Mouse (Mus musculus) forebrain, embryonic 13.5 days (tissue): ENCODE measurements around the gene Sv2c. TPM values are rescaled to one million over a fixed set of nuclear protein-coding genes. Genes with fewer than 3 reads are reported as not detected.

Experiments
- ATAC-seq: fragments of 200-750 bp; cut with Nextera tagmentation; 2 replicates; pipeline ENCODE4 v1.8.0; 2017
- H3K27ac ChIP-seq: fragments of 300-500 bp; sonication (generic); 2 replicates; pipeline ENCODE4 v1.5.1; 2015; ENCODE audit warnings: inconsistent platforms, mild to moderate bottlenecking, moderate library complexity
- H3K27me3 ChIP-seq: fragments of 300-500 bp; sonication (generic); 2 replicates; pipeline ENCODE4 v1.6.1; 2015; ENCODE audit warnings: mild to moderate bottlenecking, inconsistent platforms
- H3K36me3 ChIP-seq: fragments of 300-500 bp; sonication (generic); 2 replicates; pipeline ENCODE4 v1.6.1; 2015; ENCODE audit warnings: mild to moderate bottlenecking, inconsistent platforms; ENCODE audit not compliant: poor library complexity, severe bottlenecking
- H3K4me1 ChIP-seq: fragments of 300-500 bp; sonication (generic); 2 replicates; pipeline ENCODE4 v1.6.1; 2015; ENCODE audit warnings: inconsistent platforms
- H3K4me2 ChIP-seq: fragments of 300-500 bp; sonication (generic); 2 replicates; pipeline ENCODE4 v1.6.1; 2015; ENCODE audit warnings: inconsistent platforms, mild to moderate bottlenecking, moderate library complexity
- H3K4me3 ChIP-seq: fragments of 300-500 bp; sonication (generic); 2 replicates; pipeline ENCODE4 v1.5.1; 2015; ENCODE audit warnings: mild to moderate bottlenecking, inconsistent platforms
- H3K9ac ChIP-seq: fragments of 300-500 bp; sonication (generic); 2 replicates; pipeline ENCODE4 v1.6.1; 2015; ENCODE audit warnings: mild to moderate bottlenecking, inconsistent platforms
- H3K9me3 ChIP-seq: fragments of 300-500 bp; sonication (generic); replicated peaks from 2 replicates; pipeline ENCODE4 v1.6.1; 2016; ENCODE audit warnings: inconsistent platforms
- WGBS: fragments of 180-500 bp; shearing (Covaris S2); methylation state at CpG from one replicate; pipeline ENCODE4 v1.1.7; 2015; 5-methylcytosine and 5-hydroxymethylcytosine counted together
- polyA plus RNA-seq: library from polyadenylated mRNA; unstranded; fragments of >200 nt; fragmentation: Nextera tagmentation; extraction: Ambion mirVana; gene quantifications from 2 replicates; pipeline ENCODE4 v1.2.1, GENCODE M21; 2015

The Sv2c gene
- 1.2 and 1.9 TPM in 2 replicates for polyA plus RNA-seq

DNA sequence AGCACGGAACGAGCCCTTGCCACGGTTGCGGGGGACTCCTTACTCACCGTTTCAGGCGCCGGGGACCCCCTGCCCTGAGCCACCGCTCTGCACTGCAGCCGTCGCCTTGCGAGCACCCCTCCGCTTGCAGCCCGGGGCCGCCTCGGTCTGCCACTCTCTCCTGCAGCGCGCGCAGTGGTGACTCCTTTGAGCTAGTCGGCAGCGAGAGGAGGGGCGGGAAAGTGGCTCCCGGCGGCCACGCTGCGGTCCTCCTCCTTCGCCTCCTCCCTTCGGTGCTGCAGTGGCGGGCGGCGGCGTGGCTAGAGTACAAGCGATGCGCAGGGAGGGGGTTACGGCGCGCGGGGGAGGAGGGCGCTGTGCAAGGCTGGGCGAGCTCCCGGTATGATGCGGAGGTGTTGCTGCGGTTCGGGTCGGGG is at the start of gene Sv2c:
TSS of gene Sv2c (minus strand) at position 177 of the 416 bp plus-strand sequence.
- WGBS = under 1% methylated on average over 29 of the region's 44 CpGs

DNA sequence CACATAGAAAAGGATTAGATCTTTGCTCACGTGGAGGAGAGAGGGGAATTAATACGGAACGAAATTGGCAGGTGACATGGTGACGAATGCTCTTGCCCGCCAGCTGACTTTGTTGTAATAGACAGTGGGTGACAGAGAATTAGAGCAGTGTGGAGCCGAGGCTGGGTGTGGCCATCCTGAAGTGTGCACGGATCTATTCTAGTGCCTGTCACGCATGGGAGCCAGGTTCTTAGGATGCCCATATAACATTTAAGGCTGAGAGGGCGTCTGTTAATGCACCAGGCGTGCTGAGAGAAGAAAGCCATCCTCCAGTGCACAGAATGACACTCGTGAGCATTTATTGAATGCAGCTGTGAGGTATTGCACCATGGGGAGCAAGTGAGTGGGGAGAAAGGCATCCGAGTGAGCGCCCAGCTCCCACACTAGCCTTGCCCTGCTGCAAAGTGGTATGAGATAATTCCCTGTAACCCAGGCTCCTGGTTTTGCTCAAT is 48.3 kb upstream of the Sv2c start:
- ATAC-seq = no peak
- WGBS = 67% methylated on average over 13 of the region's 13 CpGs
- Histone ChIP-seq H3K9me3 (no peaks in the 10 kb centered on the region), H3K4me1 (peaks cover 2% of the 10 kb centered on the region), H3K9ac (no peak overlapping the region), H3K27ac (no peak overlapping the region), H3K36me3 (no peaks in the 10 kb centered on the region), H3K27me3 (no peaks in the 10 kb centered on the region), H3K4me3 (no peak overlapping the region), H3K4me2 (no peak overlapping the region)

More for the DNA sequence above, at the start of gene Sv2c:
- peaks cover 58% of the 10 kb centered on the region for H3K27me3 ChIP-seq
- H3K9ac ChIP-seq = peak within 1 kb of the TSS; percentile 62
- no peaks in the 10 kb centered on the region for H3K36me3 ChIP-seq
- peaks cover 34% of the 10 kb centered on the region for H3K4me1 ChIP-seq
- H3K4me2 ChIP-seq = peak within 1 kb of the TSS; percentile 97
- no peaks in the 10 kb centered on the region for H3K9me3 ChIP-seq
- peak; percentile 77 for ATAC-seq
- peak within 1 kb of the TSS; percentile 50 for H3K4me3 ChIP-seq
- no peak within 1 kb of the TSS for H3K27ac ChIP-seq

DNA sequence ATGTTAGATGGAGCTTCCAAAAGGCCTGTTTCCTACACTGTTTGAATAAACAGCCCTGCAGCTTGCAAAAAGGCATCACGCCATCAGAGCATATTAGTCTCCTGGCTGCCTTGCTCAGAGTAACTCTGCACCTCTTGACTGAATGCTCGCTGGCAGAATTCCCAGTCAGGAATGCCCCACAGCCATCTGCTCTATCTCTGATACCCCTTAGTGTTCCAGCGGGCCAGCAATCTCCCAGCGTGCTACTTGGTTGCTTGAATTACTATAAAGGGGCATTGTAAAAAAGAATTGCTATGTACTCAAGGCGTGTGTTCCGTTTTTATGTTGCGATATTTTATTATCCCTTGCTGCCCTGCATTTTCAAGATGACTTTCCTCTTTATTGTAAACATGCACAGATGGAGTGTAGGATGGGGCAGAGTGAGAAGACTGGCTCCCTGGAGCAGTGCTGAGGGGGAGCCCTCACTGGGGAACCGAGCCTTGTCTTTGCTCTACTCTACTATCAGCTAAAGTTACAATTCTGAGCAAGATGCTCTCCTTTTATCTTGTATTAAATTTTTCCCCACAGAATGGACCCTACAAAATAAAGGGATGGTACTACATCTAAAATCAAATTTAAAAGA is 43.3 kb upstream of the Sv2c start:
- H3K27ac ChIP-seq = peak overlapping the region; percentile 81

DNA sequence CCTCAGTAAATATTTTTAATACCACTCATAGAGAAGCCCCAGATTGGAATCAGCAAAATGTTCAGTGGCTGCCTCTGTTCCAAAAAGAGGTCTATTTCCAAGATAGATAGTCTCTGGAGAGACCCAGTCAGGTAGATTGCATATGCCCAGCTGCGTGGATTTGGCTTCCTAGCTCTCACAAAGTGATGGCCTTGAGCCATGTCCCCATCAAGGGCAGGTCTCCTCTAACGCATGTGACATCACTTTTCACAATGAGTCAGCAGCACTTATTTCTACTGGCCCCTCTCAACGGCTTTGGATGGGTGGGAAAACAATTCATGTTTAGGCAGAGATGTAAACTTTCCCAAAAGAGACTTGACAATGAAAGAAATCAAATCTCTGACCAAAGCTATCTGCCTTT is 41.3 kb upstream of the Sv2c start:
- H3K4me3 ChIP-seq = no peak overlapping the region
- no peak for ATAC-seq
- WGBS = 73% methylated on average over 3 of the region's 3 CpGs
- peaks cover 25% of the 10 kb centered on the region for H3K4me1 ChIP-seq
- no peaks in the 10 kb centered on the region for H3K27me3 ChIP-seq
- H3K9ac ChIP-seq = no peak overlapping the region
- H3K4me2 ChIP-seq = no peak overlapping the region
- H3K27ac ChIP-seq = no peak overlapping the region
- no peaks in the 10 kb centered on the region for H3K36me3 ChIP-seq
- H3K9me3 ChIP-seq = no peaks in the 10 kb centered on the region

More for the DNA sequence above, 43.3 kb upstream of the Sv2c start:
- H3K36me3 ChIP-seq = no peaks in the 10 kb centered on the region
- H3K4me3 ChIP-seq = no peak overlapping the region
- WGBS = 35% methylated on average over 8 of the region's 8 CpGs
- no peaks in the 10 kb centered on the region for H3K9me3 ChIP-seq
- H3K4me1 ChIP-seq = peaks cover 14% of the 10 kb centered on the region
- H3K9ac ChIP-seq = no peak overlapping the region
- no peaks in the 10 kb centered on the region for H3K27me3 ChIP-seq
- peak overlapping the region; percentile 10; the same call in 1 of the 2 replicates for H3K4me2 ChIP-seq
- ATAC-seq = peak; percentile 98

DNA sequence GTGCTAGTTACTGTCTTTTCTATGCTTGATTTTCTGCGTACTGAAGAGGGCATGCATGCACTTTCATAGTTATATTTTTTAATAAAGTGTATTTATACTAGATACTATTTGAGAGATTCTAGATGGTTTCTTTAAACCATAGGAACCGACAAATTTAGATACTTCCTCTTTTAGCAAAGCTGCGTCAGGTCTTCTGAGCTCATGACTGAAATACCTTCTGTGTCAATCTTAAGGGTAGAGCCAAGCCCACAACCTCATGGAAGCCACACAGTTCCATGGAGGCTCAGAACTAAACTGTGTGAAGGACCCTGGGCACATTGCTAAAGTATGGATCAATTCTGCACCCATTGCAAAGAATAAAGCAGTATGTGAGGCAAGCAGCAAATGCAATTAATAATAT is 39.9 kb upstream of the Sv2c start:
- no peak overlapping the region for H3K9ac ChIP-seq
- 92% methylated on average over 3 of the region's 3 CpGs for WGBS
- H3K4me3 ChIP-seq = no peak overlapping the region

DNA sequence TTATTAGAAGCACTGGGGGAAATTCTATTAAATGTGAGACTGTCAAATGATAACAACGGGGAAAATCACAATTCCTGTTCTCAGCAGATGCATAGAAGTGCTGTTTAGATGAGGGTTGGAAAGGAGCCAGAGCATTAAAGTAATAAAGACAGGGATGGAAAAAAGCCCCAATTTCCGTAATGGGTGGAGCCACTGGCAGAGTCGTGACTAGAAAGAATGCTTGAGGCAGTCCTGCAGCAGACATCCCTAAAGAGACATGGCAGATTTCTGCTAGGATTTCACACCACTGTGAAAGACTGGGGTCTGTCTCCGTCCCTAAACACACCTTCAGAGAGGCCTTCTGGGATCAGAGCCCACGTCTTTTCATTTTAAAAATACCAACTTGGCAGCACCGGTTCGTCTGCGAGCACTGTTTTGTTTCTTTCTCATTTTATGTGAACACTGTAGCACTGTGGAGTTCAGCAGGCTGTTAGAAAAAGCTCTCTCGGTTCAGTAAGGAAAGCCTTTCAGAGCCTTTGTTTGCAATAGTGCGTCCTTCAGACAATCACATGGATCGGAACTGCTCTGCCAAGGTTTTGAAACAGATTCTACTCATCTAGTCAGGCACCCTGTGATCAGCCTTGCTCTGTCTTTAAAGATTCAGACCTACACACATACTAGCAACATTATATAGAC is 36.8 kb upstream of the Sv2c start:
- Histone ChIP-seq H3K9ac (peak overlapping the region; percentile 54), H3K36me3 (no peaks in the 10 kb centered on the region), H3K4me2 (peak overlapping the region; percentile 49), H3K4me1 (peaks cover 14% of the 10 kb centered on the region), H3K9me3 (no peaks in the 10 kb centered on the region), H3K4me3 (peak overlapping the region; percentile 17), H3K27ac (peak overlapping the region; percentile 86), H3K27me3 (no peaks in the 10 kb centered on the region)
- peak; percentile 87 for ATAC-seq
- WGBS = 19% methylated on average over 11 of the region's 11 CpGs

More for the DNA sequence above, 39.9 kb upstream of the Sv2c start:
- Histone ChIP-seq H3K9me3 (no peaks in the 10 kb centered on the region), H3K4me1 (peaks cover 28% of the 10 kb centered on the region), H3K36me3 (no peaks in the 10 kb centered on the region), H3K4me2 (no peak overlapping the region), H3K27me3 (no peaks in the 10 kb centered on the region), H3K27ac (no peak overlapping the region)
- ATAC-seq = no peak

DNA sequence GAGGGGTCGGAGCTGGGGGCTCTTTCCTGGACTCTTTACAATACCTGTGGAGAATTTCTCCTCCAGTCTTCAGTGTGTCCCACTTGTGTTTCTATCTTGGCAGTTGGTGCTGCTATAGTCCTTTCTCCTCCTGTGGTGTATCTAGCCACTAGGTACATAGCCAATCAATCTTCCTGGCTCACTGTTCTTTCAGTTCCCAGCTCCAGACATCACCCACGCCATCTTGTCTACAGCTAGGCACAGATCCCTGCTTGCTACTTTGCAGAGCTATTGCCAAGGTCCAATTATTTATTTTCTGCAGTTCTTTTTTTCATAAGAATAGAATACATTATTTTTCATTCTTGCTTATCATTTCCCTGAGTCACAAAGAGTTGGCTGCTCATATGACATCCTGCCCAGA is 34.2 kb upstream of the Sv2c start:
- H3K4me2 ChIP-seq = no peak overlapping the region
- H3K4me1 ChIP-seq = peaks cover 14% of the 10 kb centered on the region
- 86% methylated on average over 2 of the region's 2 CpGs for WGBS
- H3K9me3 ChIP-seq = no peaks in the 10 kb centered on the region
- no peak overlapping the region for H3K4me3 ChIP-seq
- no peak overlapping the region for H3K27ac ChIP-seq
- no peaks in the 10 kb centered on the region for H3K27me3 ChIP-seq
- no peak for ATAC-seq
- no peaks in the 10 kb centered on the region for H3K36me3 ChIP-seq
- H3K9ac ChIP-seq = no peak overlapping the region

DNA sequence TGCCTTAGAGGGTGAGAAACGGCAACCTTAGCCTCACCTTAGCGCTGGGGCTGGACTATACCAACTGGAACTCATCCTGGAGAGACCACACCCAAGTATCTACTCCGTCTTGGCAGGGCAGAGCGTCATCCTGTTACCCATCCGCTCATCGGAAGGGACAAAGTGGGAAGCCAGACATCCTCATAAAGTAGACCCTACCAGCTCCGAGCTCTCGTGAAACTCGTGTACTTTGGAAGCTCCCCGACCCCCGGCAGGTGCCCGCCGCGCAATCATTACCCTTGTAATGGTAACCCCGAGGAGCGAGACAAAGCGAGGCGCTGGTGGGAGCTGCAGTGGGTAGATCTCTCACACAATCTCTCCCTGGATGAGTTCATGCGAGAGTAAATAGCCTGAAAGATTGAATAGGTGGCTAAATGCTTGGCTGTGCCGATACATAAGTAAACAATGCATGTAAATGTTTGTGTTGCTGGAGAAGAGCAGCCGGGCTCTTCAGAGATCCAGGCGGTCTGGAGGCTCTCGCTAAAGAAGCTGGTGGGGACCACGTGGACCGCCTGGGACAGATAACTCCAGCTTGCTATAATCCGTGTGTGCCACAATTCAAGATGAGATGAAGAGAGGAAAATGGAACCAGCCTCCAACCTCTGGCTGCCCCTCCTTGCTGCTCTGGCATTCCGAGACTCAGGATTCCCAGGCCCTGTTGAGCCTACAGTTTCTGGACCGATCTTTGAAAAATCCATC is 1.2 kb upstream of the Sv2c start:
- H3K27me3 ChIP-seq = peaks cover 55% of the 10 kb centered on the region
- no peak overlapping the region for H3K27ac ChIP-seq

DNA sequence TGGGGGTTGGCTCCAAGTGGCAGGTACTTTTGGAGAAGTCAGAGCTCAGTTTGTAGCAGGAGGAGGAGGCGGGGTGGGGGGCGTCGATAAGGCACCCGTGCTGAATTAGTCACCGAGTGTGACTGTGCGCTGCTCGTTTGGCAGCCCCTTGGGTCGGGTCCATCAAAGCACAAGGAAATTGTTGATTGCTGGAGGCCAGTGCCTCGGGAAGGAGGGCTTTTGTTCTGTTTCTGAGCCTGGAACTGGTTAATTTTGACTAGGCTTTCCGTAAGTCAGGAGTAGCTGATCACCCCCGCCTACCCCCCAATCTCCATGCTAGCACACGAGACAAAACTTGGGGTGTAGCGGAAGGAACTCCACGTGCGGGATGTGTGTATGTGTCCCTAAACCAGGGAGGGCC is 456 bp upstream of the Sv2c start:
- peak overlapping the region; percentile 50 for H3K4me3 ChIP-seq
- peak; percentile 53 for ATAC-seq
- peaks cover 56% of the 10 kb centered on the region for H3K27me3 ChIP-seq
- H3K9ac ChIP-seq = peak overlapping the region; percentile 62
- H3K27ac ChIP-seq = no peak overlapping the region
- H3K4me1 ChIP-seq = peaks cover 34% of the 10 kb centered on the region
- 0% methylated on average over 15 of the region's 15 CpGs for WGBS
- H3K36me3 ChIP-seq = no peaks in the 10 kb centered on the region
- no peaks in the 10 kb centered on the region for H3K9me3 ChIP-seq
- H3K4me2 ChIP-seq = peak overlapping the region; percentile 97

More for the DNA sequence above, 1.2 kb upstream of the Sv2c start:
- H3K4me2 ChIP-seq = peak overlapping the region; percentile 97
- peaks cover 34% of the 10 kb centered on the region for H3K4me1 ChIP-seq
- H3K9me3 ChIP-seq = no peaks in the 10 kb centered on the region
- peak overlapping the region; percentile 62 for H3K9ac ChIP-seq
- WGBS = 3% methylated on average over 28 of the region's 28 CpGs
- peak overlapping the region; percentile 50 for H3K4me3 ChIP-seq
- H3K36me3 ChIP-seq = no peaks in the 10 kb centered on the region
- ATAC-seq = peak; percentile 37

DNA sequence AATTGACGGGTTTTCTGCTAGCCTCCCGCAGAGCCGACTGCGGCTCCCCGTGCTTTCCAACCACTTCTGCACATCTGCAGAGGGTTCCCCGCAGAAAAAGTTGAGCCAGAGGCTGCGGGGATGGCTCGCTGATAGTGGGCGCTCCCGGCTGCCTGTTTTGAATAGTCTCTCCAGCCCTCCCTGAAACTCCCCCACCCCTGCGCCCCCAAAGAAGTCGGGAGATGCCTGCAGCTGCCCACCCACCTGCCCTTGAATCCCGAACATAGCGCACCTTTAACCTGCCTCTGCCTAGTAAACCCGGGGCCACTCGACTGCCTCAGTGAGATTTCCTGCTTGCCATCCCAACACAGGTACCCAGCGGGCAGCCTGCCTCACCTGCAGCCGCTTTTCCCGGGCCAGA is 466 bp downstream of the Sv2c start:
- no peaks in the 10 kb centered on the region for H3K9me3 ChIP-seq
- no peaks in the 10 kb centered on the region for H3K36me3 ChIP-seq
- peaks cover 34% of the 10 kb centered on the region for H3K4me1 ChIP-seq
- peaks cover 58% of the 10 kb centered on the region for H3K27me3 ChIP-seq
- peak overlapping the region; percentile 97 for H3K4me2 ChIP-seq
- ATAC-seq = peak; percentile 6; the same call in 1 of the 2 replicates
- under 1% methylated on average over 18 of the region's 19 CpGs for WGBS
- peak overlapping the region; percentile 62 for H3K9ac ChIP-seq
- H3K4me3 ChIP-seq = peak overlapping the region; percentile 50
- no peak overlapping the region for H3K27ac ChIP-seq

DNA sequence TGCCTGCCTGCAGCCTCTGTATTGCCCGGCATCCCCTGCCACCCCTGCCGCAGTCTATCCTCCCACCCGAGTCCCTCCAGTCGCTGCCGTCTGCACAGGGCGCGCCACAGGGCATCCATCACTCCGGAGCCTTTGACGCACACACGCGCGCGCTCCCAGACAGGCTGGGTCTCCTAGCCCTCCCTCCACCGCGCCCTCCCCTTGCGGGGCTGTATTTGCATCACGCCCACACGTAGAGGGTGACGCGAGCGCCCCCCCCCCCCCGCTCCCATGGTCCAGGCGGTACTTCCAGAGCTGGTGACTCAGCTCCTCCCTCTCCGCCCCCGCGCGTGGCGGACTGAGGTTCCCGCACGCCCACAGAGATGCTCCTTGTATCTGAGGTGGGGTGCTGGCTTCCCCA is 1.3 kb downstream of the Sv2c start:
- H3K36me3 ChIP-seq = no peaks in the 10 kb centered on the region
- peak overlapping the region; percentile 97 for H3K4me2 ChIP-seq
- H3K9ac ChIP-seq = peak overlapping the region; percentile 57
- ATAC-seq = peak; percentile 79
- peak overlapping the region; percentile 50 for H3K4me3 ChIP-seq
- no peak overlapping the region for H3K27ac ChIP-seq
- peaks cover 34% of the 10 kb centered on the region for H3K4me1 ChIP-seq
- WGBS = 1% methylated on average over 30 of the region's 30 CpGs
- peaks cover 58% of the 10 kb centered on the region for H3K27me3 ChIP-seq
- H3K9me3 ChIP-seq = no peaks in the 10 kb centered on the region

DNA sequence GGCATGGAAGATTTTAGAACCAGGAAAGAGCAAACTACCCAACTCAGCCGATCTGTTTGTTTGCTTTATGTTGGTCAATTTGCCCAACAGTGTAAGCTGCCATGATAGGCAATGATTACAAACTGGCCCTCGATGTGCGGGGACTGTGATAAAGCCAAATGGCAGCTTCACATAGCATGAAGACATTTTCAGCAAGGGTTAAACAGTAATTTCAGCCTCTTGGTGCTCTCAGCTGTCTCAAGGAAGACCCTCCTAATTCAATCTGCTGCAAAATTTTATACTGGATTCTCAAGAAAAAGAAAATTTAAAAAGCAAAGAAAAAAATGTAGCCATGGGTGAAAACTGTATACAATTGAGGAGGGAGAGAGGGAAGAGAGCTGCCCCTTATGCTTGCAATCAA is 3.3 kb downstream of the Sv2c start:
- 91% methylated on average over 3 of the region's 3 CpGs for WGBS
- H3K27me3 ChIP-seq = peaks cover 43% of the 10 kb centered on the region
- H3K4me2 ChIP-seq = no peak overlapping the region
- no peak for ATAC-seq
- H3K4me3 ChIP-seq = no peak overlapping the region
- peaks cover 34% of the 10 kb centered on the region for H3K4me1 ChIP-seq
- no peaks in the 10 kb centered on the region for H3K9me3 ChIP-seq
- no peaks in the 10 kb centered on the region for H3K36me3 ChIP-seq
- H3K9ac ChIP-seq = no peak overlapping the region
- H3K27ac ChIP-seq = no peak overlapping the region
